Mouse (Mus musculus) erythroblast, embryonic 14.5 days (primary cell): ENCODE data around the gene Zfp821. TPM values are rescaled to one million over a fixed set of nuclear protein-coding genes. Genes with fewer than 3 reads are reported as not detected.

Experiments
- H3K27me3 ChIP-seq: 2 replicates; pipeline ENCODE4 v1.6.1; 2012; ENCODE audit warnings: inconsistent platforms; ENCODE audit not compliant: control insufficient read depth
- H3K36me3 ChIP-seq: 2 replicates; pipeline ENCODE4 v1.6.1; 2012; ENCODE audit warnings: mild to moderate bottlenecking, inconsistent platforms; ENCODE audit not compliant: control insufficient read depth
- H3K4me1 ChIP-seq: 2 replicates; pipeline ENCODE4 v1.6.1; 2012; ENCODE audit warnings: inconsistent platforms; ENCODE audit not compliant: control insufficient read depth
- H3K4me3 ChIP-seq: replicated peaks from 2 replicates; pipeline ENCODE3; 2012; ENCODE audit warnings: moderate library complexity, mild to moderate bottlenecking, inconsistent platforms
- H3K9me3 ChIP-seq: 2 replicates; pipeline ENCODE4 v1.6.1; 2012; ENCODE audit warnings: low read length, inconsistent platforms, mixed read lengths; ENCODE audit not compliant: control insufficient read depth
- GATA1 ChIP-seq: IDR thresholded peaks from 2 replicates; pipeline ENCODE4 v1.6.1; 2012; ENCODE audit warnings: low read length, inconsistent platforms, mixed read lengths
- TAL1 ChIP-seq: IDR thresholded peaks from 3 replicates; pipeline ENCODE4 v1.6.1; 2012; ENCODE audit warnings: low read length, inconsistent platforms, mixed read lengths
- polyA plus RNA-seq: library from polyadenylated mRNA; stranded (reverse); fragments of >175 nt; gene quantifications from 2 replicates; pipeline ENCODE4 v1.2.3, GENCODE M21; 2012

Gene Zfp821
- polyA plus RNA-seq, result 2.2 and 2.5 TPM in 2 replicates

GRCm38 (mm10) chr8:109705320-109706075 is at the start of gene Zfp821:
Gene Zfp821 (plus strand): TSS chr8:109705546.
- peaks cover 40% of the 10 kb centered on the region for H3K27me3 ChIP-seq
- H3K4me1 ChIP-seq, result peaks cover 34% of the 10 kb centered on the region
- peak within 1 kb of the TSS; percentile 86 for H3K4me3 ChIP-seq
- peaks cover 31% of the 10 kb centered on the region for H3K36me3 ChIP-seq
- TF ChIP-seq GATA1, result no peak
- TF ChIP-seq TAL1, result no peak
- H3K9me3 ChIP-seq, result no peaks in the 10 kb centered on the region

- H3K4me3 ChIP-seq, result no peak overlapping the region
- no peaks in the 10 kb centered on the region for H3K27me3 ChIP-seq
- no peaks in the 10 kb centered on the region for H3K4me1 ChIP-seq
- no peaks in the 10 kb centered on the region for H3K36me3 ChIP-seq
- H3K9me3 ChIP-seq, result no peaks in the 10 kb centered on the region
- TF ChIP-seq TAL1, result no peak
- no peak for TF ChIP-seq GATA1
Measured at GRCm38 (mm10) chr8:109656860-109657259, 48.5 kb upstream of the Zfp821 start.

- Histone ChIP-seq H3K4me1 (no peaks in the 10 kb centered on the region), H3K4me3 (no peak overlapping the region), H3K27me3 (no peaks in the 10 kb centered on the region), H3K36me3 (peaks cover 7% of the 10 kb centered on the region), H3K9me3 (no peaks in the 10 kb centered on the region)
- TF ChIP-seq GATA1 (no peak), TAL1 (no peak)
Measured at GRCm38 (mm10) chr8:109662328-109662727, 43.0 kb upstream of the Zfp821 start.

GRCm38 (mm10) chr8:109666616-109667015 is 38.7 kb upstream of the Zfp821 start:
- H3K9me3 ChIP-seq, result no peaks in the 10 kb centered on the region
- peaks cover 45% of the 10 kb centered on the region for H3K36me3 ChIP-seq
- no peaks in the 10 kb centered on the region for H3K27me3 ChIP-seq
- H3K4me3 ChIP-seq, result no peak overlapping the region
- no peak for TF ChIP-seq GATA1
- TF ChIP-seq TAL1, result no peak
- H3K4me1 ChIP-seq, result no peaks in the 10 kb centered on the region

GRCm38 (mm10) chr8:109672656-109673055 is 32.7 kb upstream of the Zfp821 start:
- TF ChIP-seq GATA1 (no peak), TAL1 (no peak)
- H3K27me3 ChIP-seq, result no peaks in the 10 kb centered on the region
- H3K9me3 ChIP-seq, result no peaks in the 10 kb centered on the region
- peaks cover 95% of the 10 kb centered on the region for H3K36me3 ChIP-seq
- no peaks in the 10 kb centered on the region for H3K4me1 ChIP-seq
- H3K4me3 ChIP-seq, result no peak overlapping the region

GRCm38 (mm10) chr8:109673596-109673995 is 31.8 kb upstream of the Zfp821 start:
- Histone ChIP-seq H3K36me3 (peaks cover 96% of the 10 kb centered on the region), H3K9me3 (no peaks in the 10 kb centered on the region), H3K4me3 (no peak overlapping the region), H3K27me3 (no peaks in the 10 kb centered on the region), H3K4me1 (no peaks in the 10 kb centered on the region)
- TF ChIP-seq GATA1, result no peak
- TF ChIP-seq TAL1, result no peak

GRCm38 (mm10) chr8:109675896-109676643 is 29.3 kb upstream of the Zfp821 start:
- no peak overlapping the region for H3K4me3 ChIP-seq
- peaks cover 98% of the 10 kb centered on the region for H3K36me3 ChIP-seq
- H3K9me3 ChIP-seq, result no peaks in the 10 kb centered on the region
- no peaks in the 10 kb centered on the region for H3K4me1 ChIP-seq
- H3K27me3 ChIP-seq, result no peaks in the 10 kb centered on the region
- TF ChIP-seq TAL1 (no peak), GATA1 (no peak)

- no peaks in the 10 kb centered on the region for H3K9me3 ChIP-seq
- H3K4me3 ChIP-seq, result no peak overlapping the region
- TF ChIP-seq GATA1 (no peak), TAL1 (no peak)
- peaks cover 71% of the 10 kb centered on the region for H3K36me3 ChIP-seq
- no peaks in the 10 kb centered on the region for H3K27me3 ChIP-seq
- H3K4me1 ChIP-seq, result no peaks in the 10 kb centered on the region
Measured at GRCm38 (mm10) chr8:109681535-109681934, 23.8 kb upstream of the Zfp821 start.

GRCm38 (mm10) chr8:109682120-109682519 is 23.2 kb upstream of the Zfp821 start:
- H3K4me1 ChIP-seq, result no peaks in the 10 kb centered on the region
- TF ChIP-seq TAL1 (no peak), GATA1 (no peak)
- H3K27me3 ChIP-seq, result no peaks in the 10 kb centered on the region
- no peak overlapping the region for H3K4me3 ChIP-seq
- H3K9me3 ChIP-seq, result no peaks in the 10 kb centered on the region
- peaks cover 66% of the 10 kb centered on the region for H3K36me3 ChIP-seq
